Mouse (Mus musculus): ENCODE results near the gene Padi2. TPM values are rescaled to one million over a fixed set of nuclear protein-coding genes. Genes with fewer than 3 reads are reported as not detected.

Padi2 gene
- total and polyA plus RNA-seq, 3 experiments = 0.04 TPM; not detected in 2

DNA sequence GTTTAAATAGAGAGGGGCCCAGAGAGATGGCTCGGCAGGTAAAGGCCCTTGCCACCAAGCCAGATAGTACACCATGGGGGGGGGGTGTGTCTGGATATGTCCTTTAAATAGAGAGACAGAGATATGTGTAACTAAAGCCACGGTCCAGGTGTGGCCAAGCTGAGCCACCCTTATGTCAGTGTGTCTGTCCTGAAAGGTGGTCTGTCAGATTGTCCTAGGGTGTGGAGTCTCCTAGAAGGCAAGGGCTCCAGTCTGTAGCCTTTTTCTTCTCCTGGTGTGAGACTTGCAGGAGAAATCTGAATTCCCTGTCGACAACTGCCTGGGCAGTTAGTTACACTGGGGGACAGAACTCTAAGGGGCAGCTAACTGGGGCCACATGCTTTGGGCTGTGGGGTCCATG, 25.9 kb upstream of the Padi2 start:
- dilution Hi-C loops (cut with MboI; ENCODE audit: extremely low pct_ligation_motif_present, extremely low pct_unique_long_range_greater_than_20kb, low sequenced_read_pairs) = no loop called here
- Histone ChIP-seq H3K36me3 (replicated peaks in 1 of 2; ENCODE audit: control insufficient read depth in 1 of 2, insufficient read depth in 1 of 2, low read length in 1 of 2) (no peaks in the 10 kb centered on the region), H3K4me3 (replicated peaks in 1 of 3; ENCODE audit: low read depth in 2 of 3, low read length in 2 of 3, poor library complexity in 1 of 3) (no peak overlapping the region), H3K79me2 (replicated peaks; ENCODE audit: control insufficient read depth, extremely low read depth, insufficient read depth, poor library complexity, severe bottlenecking) (no peaks in the 10 kb centered on the region), H3K27ac (ENCODE audit: insufficient read depth, low read depth) (no peak overlapping the region), H3K27me3 (replicated peaks) (peaks cover 38% of the 10 kb centered on the region), H3K9me3 (replicated peaks; ENCODE audit: low read length) (peaks cover 21% of the 10 kb centered on the region), H3K4me2 (ENCODE audit: insufficient read depth, low read depth, poor library complexity, severe bottlenecking) (no peak overlapping the region), H3K9ac (ENCODE audit: insufficient read depth, low read depth) (no peak overlapping the region), H3K4me1 (ENCODE audit: control insufficient read depth in 1 of 2, insufficient read depth in 2 of 2) (no peaks in the 10 kb centered on the region)
- in situ Hi-C loops (cut with MboI; ENCODE audit: low pct_ligation_motif_present, low pct_unique_long_range_greater_than_20kb, low sequenced_read_pairs) = no loop called here
- no peak for DNase-seq (ENCODE audit: extremely low read depth)
- no peak for TF ChIP-seq MXI1 (IDR thresholded peaks at IDR 0.05; ENCODE audit: low read depth, low read length)
- TF ChIP-seq HCFC1 (IDR thresholded peaks at IDR 0.05; ENCODE audit: low read depth, low read length) = no peak
- TF ChIP-seq JUND (conservative IDR thresholded peaks at IDR 0.05; ENCODE audit: low read depth, low read length) = no peak
- TF ChIP-seq ZNF384 (IDR thresholded peaks at IDR 0.05; ENCODE audit: low read depth, low read length) = no peak
- no peak for TF ChIP-seq RCOR1 (conservative IDR thresholded peaks at IDR 0.05; ENCODE audit: low read depth, low read length)
- no peak for TF ChIP-seq POLR2AphosphoS2 (IDR thresholded peaks at IDR 0.05; ENCODE audit: low read depth, low read length)
- TF ChIP-seq TBP (conservative IDR thresholded peaks at IDR 0.05; ENCODE audit: low read depth, low read length) = no peak
- TF ChIP-seq ELF1 (IDR thresholded peaks at IDR 0.05; ENCODE audit: low read depth, low read length) = no peak
- no peak for TF ChIP-seq KAT2A (IDR thresholded peaks at IDR 0.05; ENCODE audit: insufficient replicate concordance, low read length)
- no peak for TF ChIP-seq NRF1 (IDR thresholded peaks at IDR 0.05; ENCODE audit: low read depth, low read length)
- no peak for TF ChIP-seq ZKSCAN1 (IDR thresholded peaks at IDR 0.05; ENCODE audit: borderline replicate concordance, low read depth, low read length)
- TF ChIP-seq GABPA (IDR thresholded peaks at IDR 0.05; ENCODE audit: insufficient replicate concordance, low read depth, low read length) = no peak
- TF ChIP-seq CHD2 (IDR thresholded peaks at IDR 0.05; ENCODE audit: low read length) = no peak
- no peak for TF ChIP-seq JUN (IDR thresholded peaks at IDR 0.05; ENCODE audit: insufficient read depth, low read depth, low read length)
- no peak for TF ChIP-seq CHD1 (IDR thresholded peaks at IDR 0.05; ENCODE audit: low read depth, low read length)
- no peak for TF ChIP-seq ZMIZ1 (IDR thresholded peaks at IDR 0.05; ENCODE audit: low read depth, low read length)
- TF ChIP-seq MAZ (IDR thresholded peaks at IDR 0.05; ENCODE audit: low read depth, low read length) = no peak
- no peak for TF ChIP-seq USF1 (IDR thresholded peaks at IDR 0.05; ENCODE audit: low read depth, low read length)
- TF ChIP-seq CTCF (conservative IDR thresholded peaks at IDR 0.05 in 1 of 2, IDR thresholded peaks at IDR 0.05 in 1 of 2; ENCODE audit: low read depth in 2 of 2, low read length in 2 of 2) = no peak
- TF ChIP-seq NELFE (IDR thresholded peaks at IDR 0.05; ENCODE audit: low read depth, low read length) = no peak

GRCm38 (mm10) chr4:140881026-140881670, 25.0 kb upstream of the Padi2 start:
- H3K9me3 ChIP-seq (replicated peaks; ENCODE audit: low read length) = peaks cover 21% of the 10 kb centered on the region
- dilution Hi-C loops (cut with MboI; ENCODE audit: extremely low pct_ligation_motif_present, extremely low pct_unique_long_range_greater_than_20kb, low sequenced_read_pairs) = no loop called here
- TF ChIP-seq TBP (conservative IDR thresholded peaks at IDR 0.05; ENCODE audit: low read depth, low read length) = no peak
- TF ChIP-seq RAD21 (IDR thresholded peaks at IDR 0.05; ENCODE audit: low read depth, low read length) = no peak
- TF ChIP-seq ETS1 (conservative IDR thresholded peaks at IDR 0.05; ENCODE audit: low read depth, low read length) = no peak
- no peak for TF ChIP-seq ZC3H11A (IDR thresholded peaks at IDR 0.05; ENCODE audit: low read depth, low read length)
- no peak for TF ChIP-seq RCOR1 (conservative IDR thresholded peaks at IDR 0.05; ENCODE audit: low read depth, low read length)
- no peak for TF ChIP-seq BHLHE40 (IDR thresholded peaks at IDR 0.05; ENCODE audit: low read depth, low read length)
- no peak for TF ChIP-seq NELFE (IDR thresholded peaks at IDR 0.05; ENCODE audit: low read depth, low read length)
- TF ChIP-seq TCF12 (IDR thresholded peaks at IDR 0.05; ENCODE audit: low read depth, low read length) = no peak
- TF ChIP-seq PAX5 (IDR thresholded peaks at IDR 0.05; ENCODE audit: low read length) = no peak
- TF ChIP-seq ZKSCAN1 (IDR thresholded peaks at IDR 0.05; ENCODE audit: borderline replicate concordance, low read depth, low read length) = no peak
- TF ChIP-seq UBTF (IDR thresholded peaks at IDR 0.05; ENCODE audit: low read depth, low read length) = no peak
- no peak for TF ChIP-seq JUN (IDR thresholded peaks at IDR 0.05; ENCODE audit: insufficient read depth, low read depth, low read length)
- no peak for TF ChIP-seq MXI1 (IDR thresholded peaks at IDR 0.05; ENCODE audit: low read depth, low read length)
- no peaks in the 10 kb centered on the region for H3K4me1 ChIP-seq (ENCODE audit: control insufficient read depth in 1 of 2, insufficient read depth in 2 of 2)
- H3K27me3 ChIP-seq (replicated peaks) = peaks cover 35% of the 10 kb centered on the region
- no peak for DNase-seq (ENCODE audit: extremely low read depth)
- H3K27ac ChIP-seq (ENCODE audit: insufficient read depth, low read depth) = no peak overlapping the region
- no peak overlapping the region for H3K4me3 ChIP-seq (replicated peaks in 1 of 3; ENCODE audit: low read depth in 2 of 3, low read length in 2 of 3, poor library complexity in 1 of 3)
- no peak overlapping the region for H3K4me2 ChIP-seq (ENCODE audit: insufficient read depth, low read depth, poor library complexity, severe bottlenecking)
- H3K36me3 ChIP-seq (replicated peaks in 1 of 2; ENCODE audit: control insufficient read depth in 1 of 2, insufficient read depth in 1 of 2, low read length in 1 of 2) = no peaks in the 10 kb centered on the region
- in situ Hi-C loops (cut with MboI; ENCODE audit: low pct_ligation_motif_present, low pct_unique_long_range_greater_than_20kb, low sequenced_read_pairs) = no loop called here
- no peak overlapping the region for H3K9ac ChIP-seq (ENCODE audit: insufficient read depth, low read depth)
- H3K79me2 ChIP-seq (replicated peaks; ENCODE audit: control insufficient read depth, extremely low read depth, insufficient read depth, poor library complexity, severe bottlenecking) = no peaks in the 10 kb centered on the region

Data from CH12.LX (cell line).